Mouse (Mus musculus) forebrain, embryonic 14.5 days (tissue): ENCODE data around the gene Prr3. TPM values are rescaled to one million over a fixed set of nuclear protein-coding genes. Genes with fewer than 3 reads are reported as not detected.

ENCODE experiments used
- ATAC-seq: fragments of 200-750 bp; cut with Nextera tagmentation; 2 replicates; pipeline ENCODE4 v1.8.0; 2017; ENCODE audit warnings: mild to moderate bottlenecking, moderate library complexity
- DNase-seq: peaks from one replicate; pipeline ENCODE4 v3.0.0-alpha.2; 2015; ENCODE audit warnings: low spot score
- H3K27ac ChIP-seq: fragments of 300-500 bp; sonication (generic); 2 replicates; pipeline ENCODE4 v1.5.1; 2014; ENCODE audit warnings: low read depth, mild to moderate bottlenecking, control low read depth, low read length, moderate library complexity
- H3K27me3 ChIP-seq: fragments of 300-500 bp; sonication (generic); replicated peaks from 2 replicates; pipeline ENCODE4 v1.6.1; 2014; ENCODE audit warnings: low read length, control low read depth, mixed read lengths; ENCODE audit not compliant: control insufficient read depth, insufficient read depth
- H3K36me3 ChIP-seq: fragments of 300-500 bp; sonication (generic); 2 replicates; pipeline ENCODE4 v1.6.1; 2014; ENCODE audit warnings: low read length, control low read depth; ENCODE audit not compliant: control insufficient read depth, insufficient read depth
- H3K4me1 ChIP-seq: fragments of 300-500 bp; sonication (generic); 2 replicates; pipeline ENCODE4 v1.6.1; 2014; ENCODE audit warnings: antibody characterized with exemption, low read length, control low read depth; ENCODE audit not compliant: control insufficient read depth, insufficient read depth
- H3K4me2 ChIP-seq: fragments of 300-500 bp; sonication (generic); 2 replicates; pipeline ENCODE4 v1.6.1; 2014; ENCODE audit warnings: mild to moderate bottlenecking, control low read depth, low read length
- H3K4me3 ChIP-seq: fragments of 300-500 bp; sonication (generic); 2 replicates; pipeline ENCODE4 v1.5.1; 2014; ENCODE audit warnings: low read depth, low read length, control low read depth
- H3K9ac ChIP-seq: fragments of 300-500 bp; sonication (generic); 2 replicates; pipeline ENCODE4 v1.6.1; 2014; ENCODE audit warnings: mild to moderate bottlenecking, low read length, control low read depth, moderate library complexity
- H3K9me3 ChIP-seq: fragments of 300-500 bp; sonication (generic); replicated peaks from 2 replicates; pipeline ENCODE4 v1.6.1; 2016; ENCODE audit warnings: low read length, control low read depth, mixed read lengths; ENCODE audit not compliant: control insufficient read depth
- WGBS: fragments of 180-500 bp; shearing (Covaris S2); extraction: QIAGEN DNeasy Blood & Tissue Kit; methylation state at CpG from one replicate; pipeline ENCODE4 v1.1.7; 2014; 5-methylcytosine and 5-hydroxymethylcytosine counted together
- polyA plus RNA-seq: library from polyadenylated mRNA; unstranded; fragments of >200 nt; fragmentation: Nextera tagmentation; extraction: Ambion mirVana; gene quantifications from 2 replicates; pipeline ENCODE4 v1.2.1, GENCODE M21; 2014

Gene Prr3
- polyA plus RNA-seq, 1 experiment from 2014 or later, result 58.5 TPM

DNA sequence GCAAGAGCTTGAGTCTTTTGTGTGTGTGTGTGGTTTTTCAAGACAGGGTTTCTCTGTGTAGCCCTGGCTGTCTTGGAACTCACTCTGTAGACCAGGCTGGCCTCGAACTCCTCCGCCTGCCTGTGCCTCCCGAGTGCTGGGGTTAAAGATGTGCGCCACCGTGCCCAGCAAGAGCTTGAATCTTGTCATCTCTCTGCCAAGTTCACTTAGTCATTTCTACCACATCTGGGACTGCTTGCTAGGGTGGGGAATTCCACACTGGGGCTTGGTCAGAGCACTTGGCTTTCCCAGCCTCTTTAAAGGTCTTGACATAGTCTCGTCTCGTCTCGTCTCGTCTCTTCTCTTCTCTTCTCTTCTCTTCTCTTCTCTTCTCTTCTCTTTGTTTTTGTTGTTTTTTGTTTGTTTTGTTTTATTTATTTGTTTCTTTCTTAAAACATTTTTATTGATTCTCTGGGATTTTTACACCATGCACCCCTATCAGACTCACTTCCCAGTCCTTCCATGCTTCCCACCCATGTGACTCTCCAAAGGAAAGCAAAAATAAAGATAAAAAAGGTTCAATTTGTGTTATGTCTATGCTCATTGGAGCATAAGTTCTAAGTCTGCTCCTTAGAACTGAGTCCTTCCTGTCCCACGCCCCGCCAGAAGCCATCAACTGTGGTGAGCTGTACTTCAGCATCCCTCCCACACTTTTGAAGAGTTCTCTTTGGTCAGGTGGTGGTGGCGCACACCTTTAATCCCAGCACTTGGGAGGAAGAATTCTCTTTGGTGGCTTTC is 21.3 kb upstream of the Prr3 start:
- Histone ChIP-seq H3K36me3 (no peaks in the 10 kb centered on the region), H3K4me2 (no peak overlapping the region), H3K9me3 (no peaks in the 10 kb centered on the region), H3K9ac (no peak overlapping the region), H3K4me3 (no peak overlapping the region), H3K27me3 (no peaks in the 10 kb centered on the region), H3K27ac (no peak overlapping the region), H3K4me1 (no peaks in the 10 kb centered on the region)
- 95% methylated on average over 12 of the region's 12 CpGs for WGBS
- DNase-seq, result no peak
- ATAC-seq, result no peak

- Histone ChIP-seq H3K9ac (no peak overlapping the region), H3K4me1 (peaks cover 3% of the 10 kb centered on the region), H3K27ac (no peak overlapping the region), H3K4me3 (no peak overlapping the region), H3K36me3 (no peaks in the 10 kb centered on the region), H3K4me2 (no peak overlapping the region), H3K27me3 (no peaks in the 10 kb centered on the region), H3K9me3 (no peaks in the 10 kb centered on the region)
- ATAC-seq, result no peak
- 88% methylated on average over 4 of the region's 4 CpGs for WGBS
- DNase-seq, result no peak
These were observed 20.3 kb upstream of the Prr3 start for GRCm38 (mm10) chr17:36000349-36000748.

DNA sequence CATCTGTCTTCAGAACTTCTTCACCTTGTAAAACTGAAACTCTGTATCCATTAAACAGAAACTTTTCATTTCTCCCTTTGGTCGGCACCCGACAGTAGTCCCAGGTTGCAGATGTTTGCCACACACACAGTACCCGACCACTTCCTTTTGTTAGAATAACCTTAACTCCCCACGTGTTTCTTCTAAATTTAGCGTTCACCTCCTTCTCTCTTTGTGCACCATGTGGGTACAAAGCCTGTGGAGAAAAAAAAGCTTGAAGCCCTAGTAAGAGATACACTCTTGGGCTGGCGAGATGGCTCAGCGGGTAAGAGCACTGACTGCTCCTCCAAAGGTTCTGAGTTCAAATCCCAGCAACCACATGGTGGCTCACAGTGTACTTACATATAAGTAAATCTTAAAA is 19.3 kb upstream of the Prr3 start:
- no peak overlapping the region for H3K27ac ChIP-seq
- H3K9ac ChIP-seq, result no peak overlapping the region
- H3K27me3 ChIP-seq, result no peaks in the 10 kb centered on the region
- no peaks in the 10 kb centered on the region for H3K9me3 ChIP-seq
- peaks cover 4% of the 10 kb centered on the region for H3K4me1 ChIP-seq
- H3K36me3 ChIP-seq, result no peaks in the 10 kb centered on the region
- ATAC-seq, result no peak
- 89% methylated on average over 7 of the region's 7 CpGs for WGBS
- H3K4me3 ChIP-seq, result no peak overlapping the region
- H3K4me2 ChIP-seq, result no peak overlapping the region
- DNase-seq, result no peak

- no peak overlapping the region for H3K4me2 ChIP-seq
- no peak for ATAC-seq
- no peak overlapping the region for H3K9ac ChIP-seq
- 87% methylated on average over 6 of the region's 6 CpGs for WGBS
- no peak overlapping the region for H3K4me3 ChIP-seq
- no peaks in the 10 kb centered on the region for H3K27me3 ChIP-seq
- no peaks in the 10 kb centered on the region for H3K36me3 ChIP-seq
- no peak for DNase-seq
- H3K4me1 ChIP-seq, result peaks cover 4% of the 10 kb centered on the region
- no peaks in the 10 kb centered on the region for H3K9me3 ChIP-seq
- no peak overlapping the region for H3K27ac ChIP-seq
These were observed 18.7 kb upstream of the Prr3 start for GRCm38 (mm10) chr17:35998545-35999305.

GRCm38 (mm10) chr17:35997713-35998510 is 17.9 kb upstream of the Prr3 start:
- no peaks in the 10 kb centered on the region for H3K9me3 ChIP-seq
- no peak overlapping the region for H3K4me3 ChIP-seq
- H3K9ac ChIP-seq, result 0 out of 2 replicates have a peak overlapping the region, but pooled peaks have one; percentile 17
- WGBS, result 43% methylated on average over 12 of the region's 12 CpGs
- peaks cover 4% of the 10 kb centered on the region for H3K4me1 ChIP-seq
- no peaks in the 10 kb centered on the region for H3K36me3 ChIP-seq
- no peaks in the 10 kb centered on the region for H3K27me3 ChIP-seq
- no peak overlapping the region for H3K27ac ChIP-seq
- ATAC-seq (no peak), DNase-seq (no peak)
- no peak overlapping the region for H3K4me2 ChIP-seq

GRCm38 (mm10) chr17:35996949-35997348 is 16.9 kb upstream of the Prr3 start:
- ATAC-seq (peak; percentile 66), DNase-seq (peak; percentile 95)
- Histone ChIP-seq H3K9ac (no peak overlapping the region), H3K27ac (no peak overlapping the region), H3K27me3 (no peaks in the 10 kb centered on the region), H3K9me3 (no peaks in the 10 kb centered on the region), H3K4me2 (no peak overlapping the region), H3K4me1 (peaks cover 4% of the 10 kb centered on the region), H3K36me3 (no peaks in the 10 kb centered on the region), H3K4me3 (no peak overlapping the region)
- under 1% methylated on average over 11 of the region's 11 CpGs for WGBS

DNA sequence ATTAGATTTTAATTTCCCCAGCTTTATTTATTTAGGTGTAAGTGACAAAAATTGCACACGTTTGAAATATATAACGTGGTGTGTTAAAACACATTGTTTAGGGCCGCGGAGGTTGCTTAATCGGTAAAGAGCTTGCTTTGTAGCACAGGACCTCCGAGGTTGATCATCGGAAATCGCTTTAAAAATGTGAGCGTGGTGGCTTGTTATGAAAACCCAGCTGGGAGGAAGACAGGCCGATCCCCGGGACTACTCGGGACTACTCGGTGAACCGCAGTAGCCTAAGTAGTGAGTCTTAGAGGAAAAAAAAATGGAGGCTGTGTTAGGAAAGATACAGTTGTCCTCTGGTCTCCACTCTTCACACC is 14.8 kb upstream of the Prr3 start:
- Histone ChIP-seq H3K4me3 (peak overlapping the region; percentile 56), H3K27me3 (no peaks in the 10 kb centered on the region), H3K4me2 (peak overlapping the region; percentile 76), H3K9me3 (no peaks in the 10 kb centered on the region), H3K9ac (peak overlapping the region; percentile 67), H3K4me1 (peaks cover 4% of the 10 kb centered on the region), H3K36me3 (no peaks in the 10 kb centered on the region), H3K27ac (no peak overlapping the region)
- ATAC-seq (no peak), DNase-seq (peak; percentile 24)
- WGBS, result 2% methylated on average over 14 of the region's 14 CpGs

- peak overlapping the region; percentile 76 for H3K4me2 ChIP-seq
- H3K4me3 ChIP-seq, result peak overlapping the region; percentile 56
- DNase-seq, result peak; percentile 93
- H3K27me3 ChIP-seq, result no peaks in the 10 kb centered on the region
- peak; percentile 78 for ATAC-seq
- peak overlapping the region; percentile 30; the same call in 1 of the 2 replicates for H3K27ac ChIP-seq
- H3K9ac ChIP-seq, result peak overlapping the region; percentile 67
- 3% methylated on average over 31 of the region's 31 CpGs for WGBS
- H3K36me3 ChIP-seq, result peaks cover 4% of the 10 kb centered on the region; the same call in 1 of the 2 replicates
- no peaks in the 10 kb centered on the region for H3K9me3 ChIP-seq
- H3K4me1 ChIP-seq, result peaks cover 4% of the 10 kb centered on the region
These were observed 14.3 kb upstream of the Prr3 start for GRCm38 (mm10) chr17:35994175-35994878.
